Mouse (Mus musculus) T-cell, adult 2 months (primary cell): ENCODE measurements around the gene Cd109.

Experiments used
- DNase-seq: peaks from one replicate; pipeline ENCODE4 v3.0.0; 2022; ENCODE audit warnings: low spot score

Cd109 gene

GRCm38 (mm10) chr9:78615401-78616021 is at the start of gene Cd109:
Gene Cd109, plus strand, starts transcription at chr9:78615546.
- DNase-seq: no peak

- no peak for DNase-seq
These were observed 45.4 kb upstream of the Cd109 start for GRCm38 (mm10) chr9:78569934-78570333.

GRCm38 (mm10) chr9:78576466-78576865 is 38.9 kb upstream of the Cd109 start:
- DNase-seq: no peak

GRCm38 (mm10) chr9:78578824-78579223 is 36.5 kb upstream of the Cd109 start:
- no peak for DNase-seq

- no peak for DNase-seq
These were observed 35.5 kb upstream of the Cd109 start for GRCm38 (mm10) chr9:78579644-78580396.

- peak; percentile 39 for DNase-seq
These were observed 28.0 kb upstream of the Cd109 start for GRCm38 (mm10) chr9:78587218-78587883.

- DNase-seq: peak; percentile 95
These were observed 27.4 kb upstream of the Cd109 start, which contains the start of gene Slc17a5 for GRCm38 (mm10) chr9:78587914-78588313. Gene Slc17a5, minus strand, starts transcription at chr9:78588041.

GRCm38 (mm10) chr9:78588411-78589033 is 26.8 kb upstream of the Cd109 start:
- no peak for DNase-seq

- no peak for DNase-seq
These were observed 24.9 kb upstream of the Cd109 start for GRCm38 (mm10) chr9:78590471-78590870.

- no peak for DNase-seq
These were observed 20.1 kb upstream of the Cd109 start for GRCm38 (mm10) chr9:78595257-78595656.

- DNase-seq: no peak
These were observed 19.4 kb upstream of the Cd109 start for GRCm38 (mm10) chr9:78595769-78596555.

- peak; percentile 30 for DNase-seq
These were observed 18.5 kb upstream of the Cd109 start for GRCm38 (mm10) chr9:78596834-78597233.

GRCm38 (mm10) chr9:78599927-78600326 is 15.4 kb upstream of the Cd109 start:
- no peak for DNase-seq

GRCm38 (mm10) chr9:78601046-78601730 is 14.2 kb upstream of the Cd109 start:
- no peak for DNase-seq

- DNase-seq: no peak
These were observed 1.1 kb upstream of the Cd109 start for GRCm38 (mm10) chr9:78614201-78614600.

GRCm38 (mm10) chr9:78619285-78619684 is 3.9 kb downstream of the Cd109 start:
- no peak for DNase-seq

GRCm38 (mm10) chr9:78623301-78623747 is 8.0 kb downstream of the Cd109 start:
- DNase-seq: no peak

GRCm38 (mm10) chr9:78629991-78630390 is 14.6 kb downstream of the Cd109 start:
- no peak for DNase-seq

GRCm38 (mm10) chr9:78631755-78632434 is 16.5 kb downstream of the Cd109 start:
- no peak for DNase-seq

- no peak for DNase-seq
These were observed 18.6 kb downstream of the Cd109 start for GRCm38 (mm10) chr9:78633976-78634375.
